Mouse (Mus musculus): ENCODE measurements around the gene St3gal2. TPM values are rescaled to one million over a fixed set of nuclear protein-coding genes. Genes with fewer than 3 reads are reported as not detected.
A peak's percentile ranks its signal among the peaks of the same experiment; 100 is the strongest.
"Not testable (repeated sequence)": the region's sequence is repeated elsewhere in the genome, so short reads cannot be mapped to it uniquely, and the experiment has no call there.

St3gal2 gene
- polyA plus RNA-seq, 1 experiment from 2014 or later = 12.5 TPM

- Histone ChIP-seq H3K4me3 (ENCODE audit: low read depth, low read length) (no peak overlapping the region), H3K9ac (ENCODE audit: low read length) (no peak overlapping the region), H3K4me1 (ENCODE audit: control insufficient read depth, insufficient read depth, low read length) (no peaks in the 10 kb centered on the region), H3K4me2 (ENCODE audit: low read length) (no peak overlapping the region), H3K36me3 (ENCODE audit: control insufficient read depth, insufficient read depth, low read length) (no peaks in the 10 kb centered on the region), H3K27me3 (replicated peaks; ENCODE audit: control insufficient read depth, insufficient read depth, low read length) (no peaks in the 10 kb centered on the region), H3K9me3 (replicated peaks; ENCODE audit: control insufficient read depth, low read length) (no peaks in the 10 kb centered on the region), H3K27ac (ENCODE audit: low read depth, low read length) (no peak overlapping the region)
- WGBS = 85% methylated on average over 4 of the region's 4 CpGs
- no peak for DNase-seq (ENCODE audit: low spot score)
- no peak for ATAC-seq
Measured at GRCm38 (mm10) chr8:110945716-110946115, 26.0 kb downstream of the St3gal2 start.

GRCm38 (mm10) chr8:110950065-110950484, 30.4 kb downstream of the St3gal2 start:
- H3K27me3 ChIP-seq (replicated peaks; ENCODE audit: control insufficient read depth, insufficient read depth, low read length) = no peaks in the 10 kb centered on the region
- 0 out of 2 replicates have a peak, but pooled peaks cover 6% of the 10 kb centered on the region for H3K36me3 ChIP-seq (ENCODE audit: control insufficient read depth, insufficient read depth, low read length)
- 85% methylated on average over 17 of the region's 17 CpGs for WGBS
- H3K27ac ChIP-seq (ENCODE audit: low read depth, low read length) = no peak overlapping the region
- no peak overlapping the region for H3K4me3 ChIP-seq (ENCODE audit: low read depth, low read length)
- H3K4me2 ChIP-seq (ENCODE audit: low read length) = no peak overlapping the region
- no peaks in the 10 kb centered on the region for H3K9me3 ChIP-seq (replicated peaks; ENCODE audit: control insufficient read depth, low read length)
- H3K9ac ChIP-seq (ENCODE audit: low read length) = no peak overlapping the region
- ATAC-seq (no peak), DNase-seq (ENCODE audit: low spot score) (no peak)
- no peaks in the 10 kb centered on the region for H3K4me1 ChIP-seq (ENCODE audit: control insufficient read depth, insufficient read depth, low read length)

- ATAC-seq (no peak), DNase-seq (ENCODE audit: low spot score) (no peak)
- no peak overlapping the region for H3K9ac ChIP-seq (ENCODE audit: low read length)
- no peak overlapping the region for H3K4me2 ChIP-seq (ENCODE audit: low read length)
- no peaks in the 10 kb centered on the region for H3K4me1 ChIP-seq (ENCODE audit: control insufficient read depth, insufficient read depth, low read length)
- peaks cover 34% of the 10 kb centered on the region for H3K36me3 ChIP-seq (ENCODE audit: control insufficient read depth, insufficient read depth, low read length)
- 88% methylated on average over 8 of the region's 8 CpGs for WGBS
- no peaks in the 10 kb centered on the region for H3K27me3 ChIP-seq (replicated peaks; ENCODE audit: control insufficient read depth, insufficient read depth, low read length)
- no peaks in the 10 kb centered on the region for H3K9me3 ChIP-seq (replicated peaks; ENCODE audit: control insufficient read depth, low read length)
- H3K4me3 ChIP-seq (ENCODE audit: low read depth, low read length) = no peak overlapping the region
- no peak overlapping the region for H3K27ac ChIP-seq (ENCODE audit: low read depth, low read length)
Measured at GRCm38 (mm10) chr8:110954776-110955175, 35.1 kb downstream of the St3gal2 start.

GRCm38 (mm10) chr8:110956619-110957450, 37.1 kb downstream of the St3gal2 start:
- no peak for DNase-seq (ENCODE audit: low spot score)
- H3K27me3 ChIP-seq (replicated peaks; ENCODE audit: control insufficient read depth, insufficient read depth, low read length) = no peaks in the 10 kb centered on the region
- ATAC-seq = no peak
- no peaks in the 10 kb centered on the region for H3K4me1 ChIP-seq (ENCODE audit: control insufficient read depth, insufficient read depth, low read length)
- WGBS = 86% methylated on average over 15 of the region's 15 CpGs
- H3K9me3 ChIP-seq (replicated peaks; ENCODE audit: control insufficient read depth, low read length) = no peaks in the 10 kb centered on the region
- H3K4me3 ChIP-seq (ENCODE audit: low read depth, low read length) = no peak overlapping the region
- no peak overlapping the region for H3K4me2 ChIP-seq (ENCODE audit: low read length)
- H3K36me3 ChIP-seq (ENCODE audit: control insufficient read depth, insufficient read depth, low read length) = peaks cover 35% of the 10 kb centered on the region
- H3K27ac ChIP-seq (ENCODE audit: low read depth, low read length) = 0 out of 2 replicates have a peak overlapping the region, but pooled peaks have one; percentile 27
- H3K9ac ChIP-seq (ENCODE audit: low read length) = no peak overlapping the region

GRCm38 (mm10) chr8:110957471-110957870, 37.7 kb downstream of the St3gal2 start:
- H3K4me1 ChIP-seq (ENCODE audit: control insufficient read depth, insufficient read depth, low read length) = no peaks in the 10 kb centered on the region
- H3K4me2 ChIP-seq (ENCODE audit: low read length) = no peak overlapping the region
- no peak overlapping the region for H3K9ac ChIP-seq (ENCODE audit: low read length)
- ATAC-seq (no peak), DNase-seq (ENCODE audit: low spot score) (no peak)
- no peak overlapping the region for H3K4me3 ChIP-seq (ENCODE audit: low read depth, low read length)
- H3K36me3 ChIP-seq (ENCODE audit: control insufficient read depth, insufficient read depth, low read length) = peaks cover 34% of the 10 kb centered on the region
- H3K27ac ChIP-seq (ENCODE audit: low read depth, low read length) = no peak overlapping the region
- no peaks in the 10 kb centered on the region for H3K9me3 ChIP-seq (replicated peaks; ENCODE audit: control insufficient read depth, low read length)
- no peaks in the 10 kb centered on the region for H3K27me3 ChIP-seq (replicated peaks; ENCODE audit: control insufficient read depth, insufficient read depth, low read length)
- WGBS = 93% methylated on average over 19 of the region's 19 CpGs

- Histone ChIP-seq H3K9me3 (replicated peaks; ENCODE audit: control insufficient read depth, low read length) (no peaks in the 10 kb centered on the region), H3K27ac (ENCODE audit: low read depth, low read length) (no peak overlapping the region), H3K4me2 (ENCODE audit: low read length) (no peak overlapping the region), H3K9ac (ENCODE audit: low read length) (no peak overlapping the region), H3K4me3 (ENCODE audit: low read depth, low read length) (no peak overlapping the region), H3K27me3 (replicated peaks; ENCODE audit: control insufficient read depth, insufficient read depth, low read length) (no peaks in the 10 kb centered on the region), H3K36me3 (ENCODE audit: control insufficient read depth, insufficient read depth, low read length) (peaks cover 39% of the 10 kb centered on the region), H3K4me1 (ENCODE audit: control insufficient read depth, insufficient read depth, low read length) (no peaks in the 10 kb centered on the region)
- 87% methylated on average over 5 of the region's 5 CpGs for WGBS
- no peak for ATAC-seq
- DNase-seq (ENCODE audit: low spot score) = no peak
Measured at GRCm38 (mm10) chr8:110958135-110958534, 38.4 kb downstream of the St3gal2 start.

GRCm38 (mm10) chr8:110958553-110958952, 38.8 kb downstream of the St3gal2 start:
- H3K9ac ChIP-seq (ENCODE audit: low read length); H3K9me3 ChIP-seq (replicated peaks; ENCODE audit: control insufficient read depth, low read length); H3K4me1 ChIP-seq (ENCODE audit: control insufficient read depth, insufficient read depth, low read length); DNase-seq (ENCODE audit: low spot score); ATAC-seq; H3K27ac ChIP-seq (ENCODE audit: low read depth, low read length); H3K4me2 ChIP-seq (ENCODE audit: low read length); H3K4me3 ChIP-seq (ENCODE audit: low read depth, low read length); H3K27me3 ChIP-seq (replicated peaks; ENCODE audit: control insufficient read depth, insufficient read depth, low read length): not testable (repeated sequence)
- 94% methylated on average over 7 of the region's 7 CpGs for WGBS
- peaks cover 41% of the 10 kb centered on the region for H3K36me3 ChIP-seq (ENCODE audit: control insufficient read depth, insufficient read depth, low read length)

- 91% methylated on average over 12 of the region's 12 CpGs for WGBS
- no peak overlapping the region for H3K4me2 ChIP-seq (ENCODE audit: low read length)
- H3K9ac ChIP-seq (ENCODE audit: low read length) = no peak overlapping the region
- no peak overlapping the region for H3K4me3 ChIP-seq (ENCODE audit: low read depth, low read length)
- H3K27ac ChIP-seq (ENCODE audit: low read depth, low read length) = no peak overlapping the region
- no peaks in the 10 kb centered on the region for H3K9me3 ChIP-seq (replicated peaks; ENCODE audit: control insufficient read depth, low read length)
- no peaks in the 10 kb centered on the region for H3K4me1 ChIP-seq (ENCODE audit: control insufficient read depth, insufficient read depth, low read length)
- no peak for DNase-seq (ENCODE audit: low spot score)
- no peak for ATAC-seq
- no peaks in the 10 kb centered on the region for H3K27me3 ChIP-seq (replicated peaks; ENCODE audit: control insufficient read depth, insufficient read depth, low read length)
- H3K36me3 ChIP-seq (ENCODE audit: control insufficient read depth, insufficient read depth, low read length) = peaks cover 43% of the 10 kb centered on the region
Measured at GRCm38 (mm10) chr8:110959071-110959780, 39.5 kb downstream of the St3gal2 start.

- Histone ChIP-seq H3K4me2 (ENCODE audit: low read length) (no peak overlapping the region), H3K27me3 (replicated peaks; ENCODE audit: control insufficient read depth, insufficient read depth, low read length) (no peaks in the 10 kb centered on the region), H3K9me3 (replicated peaks; ENCODE audit: control insufficient read depth, low read length) (no peaks in the 10 kb centered on the region), H3K4me3 (ENCODE audit: low read depth, low read length) (no peak overlapping the region), H3K4me1 (ENCODE audit: control insufficient read depth, insufficient read depth, low read length) (no peaks in the 10 kb centered on the region), H3K36me3 (ENCODE audit: control insufficient read depth, insufficient read depth, low read length) (peaks cover 44% of the 10 kb centered on the region), H3K27ac (ENCODE audit: low read depth, low read length) (no peak overlapping the region), H3K9ac (ENCODE audit: low read length) (no peak overlapping the region)
- DNase-seq (ENCODE audit: low spot score) = no peak
- no peak for ATAC-seq
- WGBS = 86% methylated on average over 6 of the region's 6 CpGs
Measured at GRCm38 (mm10) chr8:110959906-110960305, 40.2 kb downstream of the St3gal2 start.

Measured in forebrain, embryonic 14.5 days (tissue).